Mouse (Mus musculus): Measurements from ENCODE around the gene Gzme. TPM values are rescaled to one million over a fixed set of nuclear protein-coding genes. Genes with fewer than 3 reads are reported as not detected.

Gzme gene
- total and polyA plus RNA-seq, 3 experiments, result not detected

GRCm38 (mm10) chr14:56102386-56102785, 18.0 kb downstream of the Gzme start, which contains the start of gene Ctsg:
Gene Ctsg (minus strand): TSS chr14:56102574.
- intact Hi-C loops (cut with DNase I), result no loop called here
- Histone ChIP-seq H3K9ac (ENCODE audit: low read depth, low read length) (no peak within 1 kb of the TSS), H3K36me3 (ENCODE audit: control insufficient read depth, insufficient read depth, low read length) (no peaks in the 10 kb centered on the region), H3K79me2 (replicated peaks; ENCODE audit: control insufficient read depth, insufficient read depth, low read length) (no peaks in the 10 kb centered on the region), H3K27me3 (ENCODE audit: control insufficient read depth, insufficient read depth, low read length) (no peaks in the 10 kb centered on the region), H3K27ac (no peak within 1 kb of the TSS), H3K4me1 (ENCODE audit: control insufficient read depth, insufficient read depth, low read length) (no peaks in the 10 kb centered on the region), H3K4me3 (no peak within 1 kb of the TSS)
- no peak for TF ChIP-seq EP300 (IDR thresholded peaks at IDR 0.05; ENCODE audit: insufficient read depth, low read depth, low read length)
- WGBS, result 36% methylated on average over 10 of the region's 10 CpGs
- no peak for DNase-seq

GRCm38 (mm10) chr14:56098940-56099339, 21.5 kb downstream of the Gzme start:
- H3K9ac ChIP-seq (ENCODE audit: low read depth, low read length), result no peak overlapping the region
- H3K79me2 ChIP-seq (replicated peaks; ENCODE audit: control insufficient read depth, insufficient read depth, low read length), result no peaks in the 10 kb centered on the region
- no peaks in the 10 kb centered on the region for H3K4me1 ChIP-seq (ENCODE audit: control insufficient read depth, insufficient read depth, low read length)
- intact Hi-C loops (cut with DNase I), result no loop called here
- no peak for DNase-seq
- H3K4me3 ChIP-seq, result no peak overlapping the region
- H3K36me3 ChIP-seq (ENCODE audit: control insufficient read depth, insufficient read depth, low read length), result no peaks in the 10 kb centered on the region
- TF ChIP-seq CTCF (IDR thresholded peaks at IDR 0.05), result peak; percentile 45
- no peak for TF ChIP-seq POLR2A (IDR thresholded peaks at IDR 0.05; ENCODE audit: insufficient read depth, low read depth, low read length)
- no peak for TF ChIP-seq EP300 (IDR thresholded peaks at IDR 0.05; ENCODE audit: insufficient read depth, low read depth, low read length)
- H3K27me3 ChIP-seq (ENCODE audit: control insufficient read depth, insufficient read depth, low read length), result no peaks in the 10 kb centered on the region
- no peak overlapping the region for H3K27ac ChIP-seq
- 78% methylated on average over 4 of the region's 4 CpGs for WGBS

GRCm38 (mm10) chr14:56097597-56097996, 22.8 kb downstream of the Gzme start:
- Histone ChIP-seq H3K79me2 (replicated peaks; ENCODE audit: control insufficient read depth, insufficient read depth, low read length) (no peaks in the 10 kb centered on the region), H3K9ac (ENCODE audit: low read depth, low read length) (no peak overlapping the region), H3K27me3 (ENCODE audit: control insufficient read depth, insufficient read depth, low read length) (no peaks in the 10 kb centered on the region), H3K27ac (no peak overlapping the region), H3K4me3 (no peak overlapping the region), H3K36me3 (ENCODE audit: control insufficient read depth, insufficient read depth, low read length) (no peaks in the 10 kb centered on the region), H3K4me1 (ENCODE audit: control insufficient read depth, insufficient read depth, low read length) (no peaks in the 10 kb centered on the region)
- 17% methylated on average over 1 of the region's 1 CpGs for WGBS
- intact Hi-C loops (cut with DNase I), result no loop called here
- no peak for TF ChIP-seq CTCF (IDR thresholded peaks at IDR 0.05)
- no peak for TF ChIP-seq EP300 (IDR thresholded peaks at IDR 0.05; ENCODE audit: insufficient read depth, low read depth, low read length)
- no peak for TF ChIP-seq POLR2A (IDR thresholded peaks at IDR 0.05; ENCODE audit: insufficient read depth, low read depth, low read length)
- DNase-seq, result no peak

GRCm38 (mm10) chr14:56093353-56093752, 27.1 kb downstream of the Gzme start:
- no peaks in the 10 kb centered on the region for H3K4me1 ChIP-seq (ENCODE audit: control insufficient read depth, insufficient read depth, low read length)
- H3K4me3 ChIP-seq, result no peak overlapping the region
- no peak overlapping the region for H3K27ac ChIP-seq
- intact Hi-C loops (cut with DNase I), result no loop called here
- H3K27me3 ChIP-seq (ENCODE audit: control insufficient read depth, insufficient read depth, low read length), result no peaks in the 10 kb centered on the region
- DNase-seq, result no peak
- no peak overlapping the region for H3K9ac ChIP-seq (ENCODE audit: low read depth, low read length)
- H3K79me2 ChIP-seq (replicated peaks; ENCODE audit: control insufficient read depth, insufficient read depth, low read length), result no peaks in the 10 kb centered on the region
- no peaks in the 10 kb centered on the region for H3K36me3 ChIP-seq (ENCODE audit: control insufficient read depth, insufficient read depth, low read length)
- no peak for TF ChIP-seq POLR2A (IDR thresholded peaks at IDR 0.05; ENCODE audit: insufficient read depth, low read depth, low read length)
- TF ChIP-seq EP300 (IDR thresholded peaks at IDR 0.05; ENCODE audit: insufficient read depth, low read depth, low read length), result no peak
- no peak for TF ChIP-seq CTCF (IDR thresholded peaks at IDR 0.05)
- 44% methylated on average over 2 of the region's 2 CpGs for WGBS

DNA sequence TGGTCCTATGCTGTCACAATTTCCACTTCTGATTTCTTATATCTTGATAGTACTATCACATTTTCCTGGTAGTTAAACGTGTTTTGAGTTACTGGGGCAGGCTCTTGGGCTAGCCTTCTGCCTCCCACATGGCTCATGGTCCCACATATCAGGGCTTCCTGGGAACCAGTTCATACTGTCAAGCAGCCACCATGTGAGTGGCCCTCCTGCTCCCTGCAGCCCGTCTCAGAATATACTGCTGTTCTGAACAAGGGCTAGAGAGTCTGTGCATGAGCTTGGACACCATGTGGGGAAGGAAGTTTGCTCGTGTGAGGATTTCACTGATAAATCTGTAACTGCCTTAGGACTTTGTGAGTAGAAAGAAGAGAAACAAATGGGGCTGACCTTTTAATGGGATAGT, 33.7 kb downstream of the Gzme start:
- Histone ChIP-seq H3K4me1 (ENCODE audit: control insufficient read depth, insufficient read depth, low read length) (no peaks in the 10 kb centered on the region), H3K9ac (ENCODE audit: low read depth, low read length) (no peak overlapping the region), H3K36me3 (ENCODE audit: control insufficient read depth, insufficient read depth, low read length) (no peaks in the 10 kb centered on the region), H3K27ac (no peak overlapping the region), H3K4me3 (no peak overlapping the region), H3K79me2 (replicated peaks; ENCODE audit: control insufficient read depth, insufficient read depth, low read length) (no peaks in the 10 kb centered on the region), H3K27me3 (ENCODE audit: control insufficient read depth, insufficient read depth, low read length) (no peaks in the 10 kb centered on the region)
- TF ChIP-seq CTCF (IDR thresholded peaks at IDR 0.05), result no peak
- no peak for TF ChIP-seq POLR2A (IDR thresholded peaks at IDR 0.05; ENCODE audit: insufficient read depth, low read depth, low read length)
- TF ChIP-seq EP300 (IDR thresholded peaks at IDR 0.05; ENCODE audit: insufficient read depth, low read depth, low read length), result no peak
- no peak for DNase-seq
- 50% methylated on average over 3 of the region's 3 CpGs for WGBS
- intact Hi-C loops (cut with DNase I), result no loop called here

DNA sequence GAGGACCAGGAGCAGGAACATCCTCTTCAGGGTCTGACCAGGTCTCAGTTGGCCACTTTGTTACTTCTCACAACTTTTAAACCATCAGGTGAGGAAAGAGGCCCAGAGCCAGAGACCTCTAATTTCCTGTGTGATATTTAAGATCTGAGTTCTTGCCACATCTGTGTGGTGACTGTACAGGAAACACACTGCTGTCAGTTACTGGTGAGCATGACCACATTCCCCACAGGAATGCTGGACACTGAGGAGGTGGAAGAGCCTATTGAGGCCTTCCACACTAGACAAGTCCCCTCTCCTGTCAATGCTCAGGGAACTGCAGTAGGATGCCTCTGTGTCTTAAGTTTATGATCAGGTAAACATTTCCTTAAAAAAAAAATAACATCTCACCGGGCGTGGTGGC, 35.3 kb downstream of the Gzme start, which contains the start of gene Mcpt8:
TSS of gene Mcpt8 (minus strand) at position 107 of the 400 bp plus-strand sequence.
- Histone ChIP-seq H3K79me2 (replicated peaks; ENCODE audit: control insufficient read depth, insufficient read depth, low read length) (no peaks in the 10 kb centered on the region), H3K36me3 (ENCODE audit: control insufficient read depth, insufficient read depth, low read length) (no peaks in the 10 kb centered on the region), H3K27ac (no peak within 1 kb of the TSS), H3K9ac (ENCODE audit: low read depth, low read length) (no peak within 1 kb of the TSS), H3K27me3 (ENCODE audit: control insufficient read depth, insufficient read depth, low read length) (no peaks in the 10 kb centered on the region), H3K4me1 (ENCODE audit: control insufficient read depth, insufficient read depth, low read length) (no peaks in the 10 kb centered on the region), H3K4me3 (no peak within 1 kb of the TSS)
- TF ChIP-seq CTCF (IDR thresholded peaks at IDR 0.05) (no peak), EP300 (IDR thresholded peaks at IDR 0.05; ENCODE audit: insufficient read depth, low read depth, low read length) (no peak), POLR2A (IDR thresholded peaks at IDR 0.05; ENCODE audit: insufficient read depth, low read depth, low read length) (no peak)
- no peak for DNase-seq
- intact Hi-C loops (cut with DNase I), result no loop called here
- WGBS, result 92% methylated on average over 2 of the region's 2 CpGs

All from heart, adult 2 months (tissue).